Mouse (Mus musculus) erythroblast, embryonic 14.5 days (primary cell): Measurements from ENCODE around the gene Add3. TPM values are rescaled to one million over a fixed set of nuclear protein-coding genes. Genes with fewer than 3 reads are reported as not detected.

Source experiments
- H3K27me3 ChIP-seq: 2 replicates; pipeline ENCODE4 v1.6.1; 2012; ENCODE audit warnings: inconsistent platforms; ENCODE audit not compliant: control insufficient read depth
- H3K36me3 ChIP-seq: 2 replicates; pipeline ENCODE4 v1.6.1; 2012; ENCODE audit warnings: mild to moderate bottlenecking, inconsistent platforms; ENCODE audit not compliant: control insufficient read depth
- H3K4me1 ChIP-seq: 2 replicates; pipeline ENCODE4 v1.6.1; 2012; ENCODE audit warnings: inconsistent platforms; ENCODE audit not compliant: control insufficient read depth
- H3K4me3 ChIP-seq: replicated peaks from 2 replicates; pipeline ENCODE3; 2012; ENCODE audit warnings: moderate library complexity, mild to moderate bottlenecking, inconsistent platforms
- H3K9me3 ChIP-seq: 2 replicates; pipeline ENCODE4 v1.6.1; 2012; ENCODE audit warnings: low read length, inconsistent platforms, mixed read lengths; ENCODE audit not compliant: control insufficient read depth
- GATA1 ChIP-seq: IDR thresholded peaks from 2 replicates; pipeline ENCODE4 v1.6.1; 2012; ENCODE audit warnings: low read length, inconsistent platforms, mixed read lengths
- TAL1 ChIP-seq: IDR thresholded peaks from 3 replicates; pipeline ENCODE4 v1.6.1; 2012; ENCODE audit warnings: low read length, inconsistent platforms, mixed read lengths
- polyA plus RNA-seq: library from polyadenylated mRNA; stranded (reverse); fragments of >175 nt; gene quantifications from 2 replicates; pipeline ENCODE4 v1.2.3, GENCODE M21; 2012

Gene Add3
- polyA plus RNA-seq, 1 experiment: 0.18 TPM

DNA sequence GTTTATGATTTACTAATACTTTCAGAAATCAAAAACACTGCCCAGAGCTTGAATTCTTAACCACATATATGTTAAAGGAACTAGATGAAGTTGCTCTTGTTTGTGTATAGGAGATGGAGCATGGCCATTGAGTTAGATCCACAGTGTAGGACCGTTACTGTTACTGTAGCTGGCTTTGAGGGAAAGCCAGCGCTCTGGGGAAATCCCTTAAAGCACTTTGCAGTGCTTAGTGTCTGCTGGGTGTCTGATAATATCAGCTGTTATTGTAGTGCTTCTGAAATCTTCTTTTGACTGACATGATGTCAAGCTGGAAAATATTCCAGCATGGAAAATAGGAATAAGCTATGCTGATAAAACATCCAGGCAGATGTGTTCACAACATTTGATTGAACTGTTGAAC lies 33.8 kb downstream of the Add3 start:
- no peak for TF ChIP-seq TAL1
- TF ChIP-seq GATA1: no peak
- Histone ChIP-seq H3K36me3 (no peaks in the 10 kb centered on the region), H3K4me1 (no peaks in the 10 kb centered on the region; the same call in 1 of the 2 replicates), H3K9me3 (no peaks in the 10 kb centered on the region), H3K4me3 (no peak overlapping the region), H3K27me3 (no peaks in the 10 kb centered on the region)

DNA sequence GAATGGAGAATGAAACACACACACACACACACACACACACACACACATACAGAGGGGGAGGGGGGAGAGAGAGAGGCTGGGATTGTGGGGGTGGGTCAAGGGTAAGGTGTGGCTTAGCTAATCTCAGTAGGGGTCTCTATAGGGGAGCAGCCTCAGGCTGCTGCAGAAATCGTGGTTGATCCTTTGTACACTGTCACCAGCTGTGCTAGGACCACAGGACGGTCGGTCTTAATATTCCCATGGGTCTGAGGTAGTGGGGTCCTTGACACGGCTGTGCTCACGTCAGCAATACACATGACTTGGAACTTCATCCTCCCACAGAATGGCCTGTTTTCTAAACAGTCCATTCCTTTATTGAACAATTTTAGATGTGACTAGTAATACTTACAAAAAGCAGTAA lies 35.3 kb downstream of the Add3 start:
- TF ChIP-seq GATA1 (no peak), TAL1 (no peak)
- Histone ChIP-seq H3K4me3 (no peak overlapping the region), H3K27me3 (no peaks in the 10 kb centered on the region), H3K4me1 (no peaks in the 10 kb centered on the region; the same call in 1 of the 2 replicates), H3K9me3 (no peaks in the 10 kb centered on the region), H3K36me3 (no peaks in the 10 kb centered on the region)

DNA sequence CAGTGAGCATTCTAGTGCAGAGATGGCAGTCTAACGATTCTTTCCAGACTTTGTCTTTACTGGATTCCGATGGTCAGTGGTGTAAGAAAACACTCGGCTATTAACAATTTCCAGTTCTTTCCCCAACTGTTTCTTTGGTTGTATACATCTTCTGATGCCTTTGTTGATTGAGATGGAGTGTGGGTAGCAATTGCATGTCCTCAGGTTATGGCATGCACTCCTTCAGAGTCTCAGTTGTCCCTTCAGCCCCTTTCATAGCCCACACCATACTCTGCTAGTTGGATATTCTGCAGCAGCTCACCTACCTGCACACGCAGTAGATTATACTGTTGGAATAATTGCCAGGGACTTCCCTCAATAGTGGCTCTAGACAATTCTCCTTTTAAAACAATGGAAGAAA lies 36.3 kb downstream of the Add3 start:
- Histone ChIP-seq H3K9me3 (no peaks in the 10 kb centered on the region), H3K4me1 (peaks cover 1% of the 10 kb centered on the region), H3K4me3 (no peak overlapping the region), H3K27me3 (peaks cover 8% of the 10 kb centered on the region), H3K36me3 (no peaks in the 10 kb centered on the region)
- TF ChIP-seq TAL1 (no peak), GATA1 (no peak)

DNA sequence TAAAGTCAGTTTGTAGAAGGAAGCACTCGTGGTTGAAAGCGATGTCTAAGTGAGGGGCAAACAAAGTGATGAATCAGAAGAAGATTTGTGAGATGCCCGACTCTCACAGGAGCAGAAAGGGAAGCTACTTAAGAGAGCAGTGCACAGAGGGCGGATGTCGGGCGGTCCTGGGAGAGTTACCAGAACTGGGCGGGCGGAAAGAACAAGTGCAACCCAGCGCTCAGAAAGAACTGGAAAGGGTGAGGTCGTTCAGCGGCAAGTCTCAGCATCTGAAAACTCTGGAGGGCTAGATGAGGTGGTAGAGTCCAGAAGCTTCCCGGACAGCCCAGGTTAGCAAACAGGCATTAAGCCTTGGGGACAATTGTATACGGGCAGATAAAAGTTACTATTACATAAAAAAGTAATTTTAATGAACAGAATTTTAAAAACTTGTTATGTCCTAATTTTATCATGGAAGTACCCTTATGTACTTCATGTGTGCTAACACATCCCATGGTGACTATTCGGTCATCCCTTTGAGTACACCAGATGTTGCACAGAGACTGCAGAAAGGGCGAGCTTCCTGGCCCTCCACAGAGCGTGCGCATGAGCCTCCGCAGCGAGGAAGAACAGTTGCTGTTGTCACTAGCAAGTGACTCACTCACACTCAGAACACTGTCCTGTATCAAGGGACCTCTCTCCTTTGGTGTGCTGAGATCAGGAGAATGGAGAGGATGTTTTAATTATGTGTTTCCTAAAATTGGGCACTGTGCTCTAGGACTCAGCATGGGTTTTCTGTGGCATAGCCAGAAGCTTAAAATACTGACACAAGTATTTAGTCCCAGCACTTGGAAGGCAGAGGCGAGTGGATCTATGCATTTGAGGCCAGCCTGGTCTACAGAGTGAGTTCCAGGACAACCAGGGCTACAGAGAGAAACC lies 38.6 kb downstream of the Add3 start:
- Histone ChIP-seq H3K4me1 (peaks cover 10% of the 10 kb centered on the region), H3K36me3 (no peaks in the 10 kb centered on the region), H3K9me3 (no peaks in the 10 kb centered on the region), H3K27me3 (peaks cover 30% of the 10 kb centered on the region), H3K4me3 (no peak overlapping the region)
- no peak for TF ChIP-seq TAL1
- TF ChIP-seq GATA1: no peak

DNA sequence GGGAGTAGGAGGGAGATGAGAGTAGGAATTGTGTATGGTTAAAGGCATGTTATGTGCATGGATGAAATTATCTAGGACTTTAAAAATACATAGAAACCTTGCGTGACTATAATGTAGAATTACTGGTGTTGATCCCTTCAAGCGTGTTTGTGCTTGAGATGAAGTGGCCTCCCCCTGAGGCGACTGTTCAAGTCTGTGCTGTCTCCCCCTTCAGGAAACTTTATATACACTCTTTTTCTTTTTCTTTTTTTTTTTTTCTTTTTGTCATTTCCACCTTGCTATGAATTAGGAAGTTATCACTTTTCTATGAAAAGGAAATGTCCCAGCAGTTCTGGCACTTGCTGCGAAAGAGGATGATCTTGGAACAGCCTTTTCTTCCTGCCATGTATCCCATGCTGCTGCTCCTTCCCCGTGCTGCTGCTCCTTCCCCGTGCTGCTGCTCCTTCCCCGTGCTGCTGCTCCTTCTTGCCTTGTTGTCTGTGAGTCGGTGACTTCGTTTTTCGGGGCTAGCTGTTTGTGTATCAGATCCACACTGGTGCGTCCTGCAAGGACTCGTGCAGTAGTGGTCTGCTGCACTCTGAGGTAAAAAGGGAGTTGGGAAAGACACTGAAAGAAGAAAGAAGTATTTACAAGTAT lies 40.0 kb downstream of the Add3 start:
- H3K9me3 ChIP-seq: no peaks in the 10 kb centered on the region
- no peak overlapping the region for H3K4me3 ChIP-seq
- peaks cover 36% of the 10 kb centered on the region for H3K27me3 ChIP-seq
- peaks cover 24% of the 10 kb centered on the region for H3K4me1 ChIP-seq
- TF ChIP-seq GATA1 (no peak), TAL1 (no peak)
- no peaks in the 10 kb centered on the region for H3K36me3 ChIP-seq

DNA sequence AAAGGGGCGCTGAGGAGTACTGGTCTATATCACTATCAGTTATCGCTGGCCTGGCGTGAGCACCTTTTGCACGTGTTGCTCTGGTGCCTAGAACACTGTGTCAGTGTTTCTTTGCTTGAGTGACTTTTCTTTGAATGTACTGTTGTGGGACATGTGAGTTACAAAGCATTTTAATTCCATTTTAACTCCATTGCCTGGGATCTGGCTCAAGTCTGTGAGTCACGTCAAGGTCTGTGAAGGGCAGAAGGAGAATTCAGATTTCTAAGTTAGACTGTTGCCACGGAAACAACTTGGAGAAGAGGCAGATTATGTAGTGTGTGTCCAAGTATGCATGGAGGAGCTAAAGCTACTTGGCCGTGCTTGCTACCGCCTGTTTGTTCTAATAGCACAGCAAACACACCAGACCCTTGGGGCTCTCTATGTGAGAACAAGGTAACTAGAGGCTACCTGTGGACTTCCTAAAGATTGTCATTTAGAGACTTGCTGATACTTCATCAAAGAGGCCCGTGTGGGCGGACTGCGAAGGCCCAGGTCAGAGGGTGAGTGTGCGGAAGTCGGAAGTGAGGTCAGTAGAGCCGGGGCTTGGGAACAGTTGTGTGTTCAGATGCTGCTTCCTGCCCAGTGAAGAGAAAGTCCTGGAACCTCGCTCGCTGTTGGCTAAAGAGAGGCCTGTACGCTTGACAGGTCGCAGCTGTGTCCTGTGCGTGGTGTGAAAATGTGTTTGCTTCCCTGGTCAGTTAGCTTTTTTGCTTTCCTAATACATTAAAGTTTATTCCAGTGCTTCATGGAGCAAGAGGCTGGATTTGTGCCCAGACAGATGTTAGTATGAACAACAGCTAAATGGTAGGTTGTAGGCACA lies 41.0 kb downstream of the Add3 start:
- Histone ChIP-seq H3K4me3 (no peak overlapping the region), H3K4me1 (peaks cover 33% of the 10 kb centered on the region), H3K27me3 (peaks cover 36% of the 10 kb centered on the region), H3K36me3 (no peaks in the 10 kb centered on the region), H3K9me3 (no peaks in the 10 kb centered on the region)
- TF ChIP-seq GATA1: no peak
- no peak for TF ChIP-seq TAL1

DNA sequence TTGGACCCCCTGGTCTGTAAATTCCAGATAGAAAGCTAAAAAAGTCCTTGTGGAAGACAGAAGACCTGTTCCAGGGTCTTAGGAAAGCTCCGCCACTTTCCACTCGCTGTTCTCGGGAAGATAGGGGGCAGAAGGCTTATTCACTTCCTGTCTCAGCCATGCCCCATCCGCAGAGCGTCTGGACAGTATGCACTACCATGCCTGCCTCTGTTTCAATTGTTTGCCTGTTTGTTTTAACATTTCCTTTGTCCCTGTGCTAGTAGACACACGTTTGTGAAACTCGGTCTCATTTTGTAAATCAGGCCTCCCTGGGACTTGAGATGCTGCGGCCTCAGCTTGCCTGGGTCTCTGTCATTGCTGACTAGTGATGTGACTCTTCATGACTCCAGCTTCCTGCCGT lies 43.4 kb downstream of the Add3 start:
- Histone ChIP-seq H3K36me3 (peaks cover 3% of the 10 kb centered on the region), H3K27me3 (peaks cover 36% of the 10 kb centered on the region), H3K9me3 (no peaks in the 10 kb centered on the region), H3K4me1 (peaks cover 57% of the 10 kb centered on the region), H3K4me3 (no peak overlapping the region)
- TF ChIP-seq TAL1 (no peak), GATA1 (no peak)

DNA sequence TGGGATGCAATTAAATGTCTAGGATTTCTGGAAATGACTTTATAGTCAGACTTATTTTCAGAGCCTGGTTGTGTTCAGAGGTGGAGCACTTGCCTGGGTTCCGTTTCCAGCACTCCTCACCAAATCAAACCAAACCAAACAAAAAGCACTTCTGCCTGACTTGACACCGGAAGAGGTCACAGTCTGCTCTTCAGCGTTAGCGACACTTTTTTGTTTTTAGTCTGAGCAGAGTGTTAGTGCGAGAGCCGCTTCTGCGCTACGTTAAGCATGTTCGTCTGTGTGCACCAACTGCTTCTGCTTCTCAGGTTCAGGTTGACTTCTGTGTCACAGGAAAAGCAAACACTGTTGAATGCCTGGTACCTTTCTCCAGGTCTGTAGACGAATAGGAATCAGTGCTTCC lies 44.0 kb downstream of the Add3 start:
- TF ChIP-seq GATA1 (no peak), TAL1 (no peak)
- no peak overlapping the region for H3K4me3 ChIP-seq
- peaks cover 7% of the 10 kb centered on the region for H3K36me3 ChIP-seq
- H3K27me3 ChIP-seq: peaks cover 36% of the 10 kb centered on the region
- H3K4me1 ChIP-seq: peaks cover 63% of the 10 kb centered on the region
- H3K9me3 ChIP-seq: no peaks in the 10 kb centered on the region
